Mouse (Mus musculus): Measurements from ENCODE around the gene Clk2. TPM values are rescaled to one million over a fixed set of nuclear protein-coding genes. Genes with fewer than 3 reads are reported as not detected.

Clk2 gene
- polyA plus RNA-seq, 1 experiment from 2014 or later, result 26.5 TPM

DNA sequence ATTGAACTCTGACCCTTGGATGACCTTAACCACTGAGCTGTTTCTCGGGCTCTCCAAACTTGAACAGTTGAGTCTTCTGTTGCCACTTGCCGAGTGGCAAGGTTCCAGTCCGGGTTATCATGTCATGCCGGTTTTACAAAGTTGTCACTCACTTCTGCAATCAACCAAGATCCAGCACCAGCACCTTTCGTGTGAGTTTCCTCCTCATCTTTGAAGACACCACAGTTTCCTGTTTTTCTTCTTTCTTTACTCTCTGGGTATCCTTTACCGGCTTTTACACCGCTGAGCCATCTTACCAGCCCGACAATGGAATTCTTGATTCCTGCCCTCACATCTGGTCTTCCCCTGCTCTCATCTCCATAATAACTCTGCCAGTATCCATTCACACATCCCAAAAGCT, 25.8 kb downstream of the Clk2 start:
- peaks cover 2% of the 10 kb centered on the region; the same call in 1 of the 2 replicates for H3K36me3 ChIP-seq (ENCODE audit: control insufficient read depth, insufficient read depth, low read length)
- DNase-seq (ENCODE audit: low spot score) (no peak), ATAC-seq (ENCODE audit: insufficient read depth, low FRiP score, low TSS enrichment) (no peak)
- no peak overlapping the region for H3K4me3 ChIP-seq (ENCODE audit: low read depth, low read length)
- 80% methylated on average over 8 of the region's 8 CpGs for WGBS
- H3K4me1 ChIP-seq (ENCODE audit: control insufficient read depth, insufficient read depth, low read length), result no peaks in the 10 kb centered on the region
- H3K27ac ChIP-seq (ENCODE audit: low read depth, low read length), result no peak overlapping the region
- no peaks in the 10 kb centered on the region for H3K9me3 ChIP-seq (ENCODE audit: control insufficient read depth, low read length)
- H3K4me2 ChIP-seq (ENCODE audit: low read depth), result no peak overlapping the region
- no peaks in the 10 kb centered on the region for H3K27me3 ChIP-seq (ENCODE audit: control insufficient read depth, insufficient read depth, low read length)
- H3K9ac ChIP-seq (ENCODE audit: low read length), result no peak overlapping the region

DNA sequence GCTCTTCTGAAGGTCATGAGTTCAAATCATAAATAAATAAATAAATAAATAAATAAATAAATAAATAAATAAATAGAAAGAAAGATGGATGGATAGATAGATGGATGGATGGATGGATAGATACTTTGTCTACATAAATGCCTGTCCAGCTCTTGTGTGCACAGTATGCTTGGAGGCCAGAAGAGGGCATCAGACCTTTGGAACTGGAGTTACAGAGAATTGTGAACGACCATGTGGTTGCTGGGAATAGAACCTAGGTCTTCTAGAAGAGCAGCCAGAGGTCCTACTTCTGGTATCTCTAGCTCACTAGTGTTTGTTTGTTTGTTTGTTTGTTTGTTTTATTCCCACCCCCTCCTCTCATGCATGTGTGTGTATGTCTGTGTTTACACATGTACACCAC, 28.8 kb downstream of the Clk2 start:
- H3K4me2 ChIP-seq (ENCODE audit: low read depth), result no peak overlapping the region
- no peaks in the 10 kb centered on the region for H3K27me3 ChIP-seq (ENCODE audit: control insufficient read depth, insufficient read depth, low read length)
- 75% methylated on average over 1 of the region's 1 CpGs for WGBS
- no peaks in the 10 kb centered on the region for H3K9me3 ChIP-seq (ENCODE audit: control insufficient read depth, low read length)
- H3K4me3 ChIP-seq (ENCODE audit: low read depth, low read length), result no peak overlapping the region
- H3K4me1 ChIP-seq (ENCODE audit: control insufficient read depth, insufficient read depth, low read length), result peaks cover 5% of the 10 kb centered on the region; the same call in 1 of the 2 replicates
- no peaks in the 10 kb centered on the region for H3K36me3 ChIP-seq (ENCODE audit: control insufficient read depth, insufficient read depth, low read length)
- no peak overlapping the region for H3K9ac ChIP-seq (ENCODE audit: low read length)
- DNase-seq (ENCODE audit: low spot score) (no peak), ATAC-seq (ENCODE audit: insufficient read depth, low FRiP score, low TSS enrichment) (no peak)
- H3K27ac ChIP-seq (ENCODE audit: low read depth, low read length), result no peak overlapping the region

DNA sequence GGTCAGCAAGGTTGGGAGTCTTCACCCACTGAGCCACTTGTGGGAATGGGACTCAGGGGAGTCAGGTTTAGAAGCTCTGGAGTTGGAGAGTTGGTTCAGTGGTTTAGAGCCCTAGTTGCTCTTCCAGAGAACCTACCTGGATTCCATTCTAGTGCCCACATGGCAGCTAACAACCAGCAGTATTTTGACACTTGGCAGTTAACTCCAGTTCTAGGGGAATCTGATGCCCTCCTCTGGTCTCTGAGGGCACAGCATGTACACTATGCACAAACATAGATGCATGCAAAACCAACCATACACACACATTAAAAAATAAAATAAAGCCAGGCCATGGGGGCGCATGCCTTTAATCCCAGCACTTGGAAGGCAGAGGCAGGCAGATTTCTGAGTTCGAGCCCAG, 29.3 kb downstream of the Clk2 start:
- no peak for DNase-seq (ENCODE audit: low spot score)
- H3K27ac ChIP-seq (ENCODE audit: low read depth, low read length), result no peak overlapping the region
- no peaks in the 10 kb centered on the region for H3K27me3 ChIP-seq (ENCODE audit: control insufficient read depth, insufficient read depth, low read length)
- H3K4me2 ChIP-seq (ENCODE audit: low read depth), result no peak overlapping the region
- no peak overlapping the region for H3K9ac ChIP-seq (ENCODE audit: low read length)
- no peak for ATAC-seq (ENCODE audit: insufficient read depth, low FRiP score, low TSS enrichment)
- H3K4me3 ChIP-seq (ENCODE audit: low read depth, low read length), result no peak overlapping the region
- H3K4me1 ChIP-seq (ENCODE audit: control insufficient read depth, insufficient read depth, low read length), result peaks cover 5% of the 10 kb centered on the region; the same call in 1 of the 2 replicates
- WGBS, result 87% methylated on average over 2 of the region's 2 CpGs
- H3K9me3 ChIP-seq (ENCODE audit: control insufficient read depth, low read length), result no peaks in the 10 kb centered on the region
- no peaks in the 10 kb centered on the region for H3K36me3 ChIP-seq (ENCODE audit: control insufficient read depth, insufficient read depth, low read length)

DNA sequence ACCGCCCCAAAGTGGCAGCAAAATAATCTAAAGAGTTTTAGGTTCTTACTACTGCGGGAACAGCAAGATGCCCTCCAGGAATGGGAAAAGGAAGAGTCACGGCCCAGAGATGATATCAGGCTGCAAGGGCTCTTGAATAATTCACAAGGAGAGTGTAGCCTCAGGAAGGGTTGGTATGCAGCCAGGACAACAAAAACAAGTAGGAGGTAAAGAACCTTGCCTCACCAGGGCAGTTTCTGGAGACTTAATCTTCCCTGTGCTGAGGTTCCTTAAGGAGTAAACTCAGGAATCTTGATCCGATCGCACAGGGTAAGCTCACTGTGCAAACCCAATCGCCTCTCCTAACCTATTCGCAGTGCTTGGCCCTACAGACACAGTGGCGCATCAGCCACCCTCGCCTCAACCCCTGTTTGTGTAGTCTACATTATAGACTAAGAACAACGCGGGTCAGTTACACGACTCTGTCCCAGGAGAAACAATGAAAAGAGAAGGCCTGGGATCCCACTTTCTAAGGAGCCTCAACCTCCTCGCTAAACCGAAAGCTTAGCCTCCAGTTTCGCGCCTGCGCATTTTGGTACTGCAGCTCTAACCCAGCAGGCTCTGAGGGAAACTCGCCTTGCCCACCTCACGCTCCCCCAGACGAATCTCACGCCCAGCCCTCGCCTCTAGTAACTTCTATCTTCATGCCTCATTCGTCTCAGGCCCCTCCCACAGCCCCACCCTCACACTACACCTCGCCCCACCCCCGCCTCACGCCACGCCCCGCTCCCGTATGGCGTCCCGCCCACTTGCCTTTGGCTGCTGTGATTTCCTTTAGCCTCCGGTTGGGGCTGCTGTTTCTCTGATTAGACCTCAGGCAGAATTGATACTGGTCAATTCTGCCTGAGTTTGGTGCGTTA, 31.6 kb downstream of the Clk2 start:
- H3K27me3 ChIP-seq (ENCODE audit: control insufficient read depth, insufficient read depth, low read length), result no peaks in the 10 kb centered on the region
- DNase-seq (ENCODE audit: low spot score) (peak; percentile 95), ATAC-seq (ENCODE audit: insufficient read depth, low FRiP score, low TSS enrichment) (peak; percentile 93)
- peaks cover 5% of the 10 kb centered on the region; the same call in 1 of the 2 replicates for H3K4me1 ChIP-seq (ENCODE audit: control insufficient read depth, insufficient read depth, low read length)
- H3K9ac ChIP-seq (ENCODE audit: low read length), result peak overlapping the region; percentile 53
- peak overlapping the region; percentile 32 for H3K4me3 ChIP-seq (ENCODE audit: low read depth, low read length)
- peak overlapping the region; percentile 69 for H3K27ac ChIP-seq (ENCODE audit: low read depth, low read length)
- 9% methylated on average over 33 of the region's 33 CpGs for WGBS
- H3K36me3 ChIP-seq (ENCODE audit: control insufficient read depth, insufficient read depth, low read length), result no peaks in the 10 kb centered on the region
- no peaks in the 10 kb centered on the region for H3K9me3 ChIP-seq (ENCODE audit: control insufficient read depth, low read length)
- H3K4me2 ChIP-seq (ENCODE audit: low read depth), result peak overlapping the region; percentile 54

DNA sequence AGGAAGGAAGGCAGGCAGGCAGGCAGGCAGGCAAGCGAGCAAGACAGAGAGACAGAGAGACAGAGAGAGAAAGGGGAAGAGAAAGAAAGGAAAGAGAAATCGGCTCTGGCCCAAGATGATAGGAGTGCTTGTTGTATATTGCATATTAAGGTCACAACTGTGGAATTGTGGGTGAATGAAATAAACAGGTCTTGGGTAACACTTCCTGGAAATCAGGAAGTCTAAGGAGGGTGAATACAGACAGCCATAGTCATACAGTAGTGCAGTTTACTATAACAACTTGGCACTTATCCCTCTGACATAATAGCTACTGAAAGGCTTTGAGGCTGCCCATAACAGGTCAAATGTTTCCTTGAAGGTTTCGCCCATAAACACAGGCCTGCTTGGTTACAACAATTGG, 35.2 kb downstream of the Clk2 start:
- 80% methylated on average over 3 of the region's 3 CpGs for WGBS
- H3K9me3 ChIP-seq (ENCODE audit: control insufficient read depth, low read length), result no peaks in the 10 kb centered on the region
- no peak for DNase-seq (ENCODE audit: low spot score)
- peaks cover 10% of the 10 kb centered on the region for H3K4me1 ChIP-seq (ENCODE audit: control insufficient read depth, insufficient read depth, low read length)
- no peak overlapping the region for H3K27ac ChIP-seq (ENCODE audit: low read depth, low read length)
- H3K4me2 ChIP-seq (ENCODE audit: low read depth), result no peak overlapping the region
- ATAC-seq (ENCODE audit: insufficient read depth, low FRiP score, low TSS enrichment), result no peak
- no peak overlapping the region for H3K9ac ChIP-seq (ENCODE audit: low read length)
- H3K36me3 ChIP-seq (ENCODE audit: control insufficient read depth, insufficient read depth, low read length), result no peaks in the 10 kb centered on the region
- H3K4me3 ChIP-seq (ENCODE audit: low read depth, low read length), result no peak overlapping the region
- no peaks in the 10 kb centered on the region for H3K27me3 ChIP-seq (ENCODE audit: control insufficient read depth, insufficient read depth, low read length)

DNA sequence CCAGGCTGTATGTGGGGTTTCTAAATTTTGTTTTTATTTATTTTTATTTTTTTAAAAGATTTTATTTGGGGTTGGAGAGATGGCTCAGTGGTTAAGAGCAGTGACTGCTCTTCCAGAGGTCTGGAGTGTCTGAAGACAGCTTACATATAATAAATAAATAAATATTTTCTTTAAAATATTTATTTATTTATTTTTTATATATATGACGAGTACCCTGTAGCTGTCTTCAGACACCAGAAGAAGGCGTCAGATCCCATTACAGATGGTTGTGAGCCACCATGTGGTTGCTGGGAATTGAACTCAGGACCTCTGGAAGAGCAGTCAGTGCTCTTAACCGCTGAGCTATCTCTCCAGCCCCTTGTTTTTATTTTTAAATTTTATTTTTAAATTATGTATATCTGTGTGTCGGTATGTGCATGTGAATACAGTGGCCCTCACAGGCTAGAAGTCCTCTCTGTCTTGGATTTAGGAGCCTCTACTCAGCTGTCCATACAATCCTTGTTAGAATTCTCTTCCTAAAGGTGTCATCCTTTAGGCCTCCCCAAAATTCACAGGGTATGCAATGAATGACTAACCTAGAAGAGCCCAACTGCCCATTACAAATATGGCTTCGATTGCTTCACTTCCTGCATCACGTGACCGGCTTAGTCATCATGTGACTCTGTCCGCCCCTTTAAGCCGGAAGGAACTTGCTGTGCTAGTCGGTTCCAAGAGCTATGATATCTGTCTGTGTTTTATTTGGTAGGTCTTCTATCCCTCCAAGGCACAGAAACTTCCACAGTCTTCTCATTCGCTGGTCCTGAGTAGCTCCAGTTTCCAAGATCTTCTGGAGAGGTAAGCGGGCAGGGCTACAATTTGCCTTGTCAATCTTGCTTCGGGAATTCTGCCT, 37.9 kb downstream of the Clk2 start, which contains the start of gene Gba:
Gene Gba (plus strand): TSS at position 676 of the 889 bp plus-strand sequence.
- H3K4me1 ChIP-seq (ENCODE audit: control insufficient read depth, insufficient read depth, low read length), result peaks cover 5% of the 10 kb centered on the region
- ATAC-seq (ENCODE audit: insufficient read depth, low FRiP score, low TSS enrichment), result peak; percentile 82; the same call in 1 of the 2 replicates
- WGBS, result 27% methylated on average over 13 of the region's 13 CpGs

DNA sequence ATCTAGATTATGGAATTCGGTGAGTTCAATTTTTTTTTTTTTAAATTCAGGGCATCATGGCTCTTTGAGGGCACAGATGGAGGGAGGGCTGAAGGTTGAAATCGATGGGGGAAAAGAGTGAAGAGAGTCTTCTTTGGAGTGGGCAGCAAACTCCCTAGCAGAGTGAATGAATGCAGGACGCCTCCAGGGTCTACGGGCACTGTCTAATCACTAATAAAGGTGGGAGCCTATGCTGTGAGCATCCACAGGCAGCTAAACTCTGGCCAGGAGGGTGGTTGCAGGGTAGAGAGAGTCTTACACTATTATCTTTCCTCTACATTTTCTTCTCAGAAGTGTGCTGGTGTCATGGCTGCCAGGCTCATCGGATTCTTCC, 38.5 kb downstream of the Clk2 start:
- Histone ChIP-seq H3K9me3 (ENCODE audit: control insufficient read depth, low read length) (no peaks in the 10 kb centered on the region), H3K27ac (ENCODE audit: low read depth, low read length) (no peak overlapping the region), H3K9ac (ENCODE audit: low read length) (peak overlapping the region; percentile 52), H3K27me3 (ENCODE audit: control insufficient read depth, insufficient read depth, low read length) (no peaks in the 10 kb centered on the region), H3K4me3 (ENCODE audit: low read depth, low read length) (peak overlapping the region; percentile 46), H3K4me1 (ENCODE audit: control insufficient read depth, insufficient read depth, low read length) (peaks cover 5% of the 10 kb centered on the region), H3K4me2 (ENCODE audit: low read depth) (peak overlapping the region; percentile 71), H3K36me3 (ENCODE audit: control insufficient read depth, insufficient read depth, low read length) (peaks cover 8% of the 10 kb centered on the region; the same call in 1 of the 2 replicates)
- ATAC-seq (ENCODE audit: insufficient read depth, low FRiP score, low TSS enrichment) (no peak; the same call in 1 of the 2 replicates), DNase-seq (ENCODE audit: low spot score) (no peak)
- WGBS, result 44% methylated on average over 5 of the region's 5 CpGs

More for the DNA sequence above, 37.9 kb downstream of the Clk2 start, which contains the start of gene Gba:
- Histone ChIP-seq H3K9ac (ENCODE audit: low read length) (peak within 1 kb of the TSS; percentile 52), H3K27ac (ENCODE audit: low read depth, low read length) (no peak within 1 kb of the TSS), H3K27me3 (ENCODE audit: control insufficient read depth, insufficient read depth, low read length) (no peaks in the 10 kb centered on the region), H3K4me3 (ENCODE audit: low read depth, low read length) (peak within 1 kb of the TSS; percentile 46), H3K36me3 (ENCODE audit: control insufficient read depth, insufficient read depth, low read length) (peaks cover 3% of the 10 kb centered on the region; the same call in 1 of the 2 replicates), H3K4me2 (ENCODE audit: low read depth) (peak within 1 kb of the TSS; percentile 71), H3K9me3 (ENCODE audit: control insufficient read depth, low read length) (no peaks in the 10 kb centered on the region)
- DNase-seq (ENCODE audit: low spot score), result peak; percentile 87

DNA sequence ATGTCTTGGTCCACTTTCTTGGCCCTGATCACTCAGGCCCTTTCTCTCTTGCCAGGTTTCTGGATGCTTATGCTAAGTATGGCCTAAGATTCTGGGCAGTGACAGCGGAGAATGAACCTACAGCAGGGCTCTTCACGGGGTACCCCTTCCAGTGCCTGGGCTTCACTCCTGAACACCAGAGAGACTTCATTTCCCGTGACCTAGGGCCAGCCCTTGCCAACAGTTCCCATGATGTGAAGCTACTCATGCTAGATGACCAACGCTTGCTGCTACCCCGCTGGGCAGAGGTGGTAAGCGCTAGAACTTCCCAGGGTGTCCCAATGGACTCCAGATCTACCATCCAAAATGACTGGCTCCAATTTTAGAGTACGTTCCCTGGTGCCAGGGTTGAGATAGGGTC, 41.5 kb downstream of the Clk2 start:
- peaks cover 18% of the 10 kb centered on the region for H3K36me3 ChIP-seq (ENCODE audit: control insufficient read depth, insufficient read depth, low read length)
- no peak overlapping the region for H3K27ac ChIP-seq (ENCODE audit: low read depth, low read length)
- H3K27me3 ChIP-seq (ENCODE audit: control insufficient read depth, insufficient read depth, low read length), result no peaks in the 10 kb centered on the region
- H3K9ac ChIP-seq (ENCODE audit: low read length), result no peak overlapping the region
- no peak for DNase-seq (ENCODE audit: low spot score)
- no peak for ATAC-seq (ENCODE audit: insufficient read depth, low FRiP score, low TSS enrichment)
- no peak overlapping the region for H3K4me3 ChIP-seq (ENCODE audit: low read depth, low read length)
- H3K9me3 ChIP-seq (ENCODE audit: control insufficient read depth, low read length), result no peaks in the 10 kb centered on the region
- peaks cover 5% of the 10 kb centered on the region for H3K4me1 ChIP-seq (ENCODE audit: control insufficient read depth, insufficient read depth, low read length)
- H3K4me2 ChIP-seq (ENCODE audit: low read depth), result no peak overlapping the region
- 91% methylated on average over 7 of the region's 7 CpGs for WGBS
